Comparison of ENCODE assay signal across 20 mouse cellular contexts in the genomic region with DNA sequence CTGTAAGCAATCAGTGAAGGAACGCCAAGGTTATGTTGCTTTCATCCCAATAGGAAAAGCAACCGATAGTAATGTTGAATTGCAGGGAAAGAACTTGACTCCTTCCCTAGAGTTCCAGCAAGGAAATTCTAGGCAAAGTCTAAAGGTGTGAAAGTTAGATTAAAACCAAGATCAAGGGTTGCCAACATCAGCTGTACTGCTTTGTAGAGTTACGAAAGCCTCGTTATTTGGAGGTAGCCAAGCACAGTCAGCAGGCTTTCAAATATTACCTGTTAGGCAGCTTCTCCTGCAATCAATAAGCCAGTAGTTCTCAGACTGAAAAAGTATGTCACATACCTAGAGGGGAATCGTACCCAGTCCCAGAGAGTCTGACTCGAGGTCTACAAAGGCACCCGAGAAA. TPM values are rescaled to one million over a fixed set of nuclear protein-coding genes. Genes with fewer than 3 reads are reported as not detected.
"Had no signal": no experiment of that assay in that cellular context is flagged by ENCODE, and none has a peak within 500 bp of the region (broad histone marks: within the 10 kb centered on the region; RNA-seq: fewer than 3 reads in every experiment).

No protein-coding gene starts in this region.

- H3K4me1 ChIP-seq: midbrain, embryonic 12.5 days; midbrain, embryonic 15.5 days; neural tube, embryonic 12.5 days; neural tube, embryonic 15.5 days had no signal

- H3K4me3 ChIP-seq: kidney, embryonic 15.5 days; layer of hippocampus, adult 2 months; liver, embryonic 13.5 days; midbrain, embryonic 12.5 days; midbrain, embryonic 15.5 days; neural tube, embryonic 12.5 days; neural tube, embryonic 15.5 days had no signal

- H3K9me3 ChIP-seq: kidney, embryonic 15.5 days; liver, embryonic 13.5 days; midbrain, embryonic 12.5 days; midbrain, embryonic 15.5 days; neural tube, embryonic 12.5 days; neural tube, embryonic 15.5 days had no signal

- H3K27me3 ChIP-seq: kidney, embryonic 15.5 days; liver, embryonic 13.5 days; midbrain, embryonic 12.5 days; midbrain, embryonic 15.5 days; neural tube, embryonic 12.5 days; neural tube, embryonic 15.5 days had no signal

- ATAC-seq: lung, postnatal 0 days; midbrain, embryonic 15.5 days had no signal

- DNase-seq: kidney, postnatal 14 days; layer of hippocampus, adult 9-11 months; liver, embryonic 13.5 days; lung, embryonic 14.5 days; right cerebral cortex, adult 18-20 months; right cerebral cortex, postnatal 14 days; right cerebral cortex, postnatal 4 days; thymus, adult 2 months; thymus, postnatal 14 days; thymus, postnatal 4 days had no signal

- H3K36me3 ChIP-seq: kidney, embryonic 15.5 days; liver, embryonic 13.5 days; midbrain, embryonic 12.5 days; midbrain, embryonic 15.5 days; neural tube, embryonic 12.5 days; neural tube, embryonic 15.5 days had no signal

- H3K4me2 ChIP-seq: kidney, embryonic 15.5 days; liver, embryonic 13.5 days; lung, embryonic 14.5 days; midbrain, embryonic 12.5 days; midbrain, embryonic 15.5 days; neural tube, embryonic 12.5 days; neural tube, embryonic 15.5 days had no signal

- H3K9ac ChIP-seq: kidney, embryonic 15.5 days; liver, embryonic 13.5 days; lung, embryonic 14.5 days; midbrain, embryonic 12.5 days; midbrain, embryonic 15.5 days; neural tube, embryonic 12.5 days; neural tube, embryonic 15.5 days had no signal

- H3K27ac ChIP-seq: kidney, embryonic 15.5 days; layer of hippocampus, adult 2 months; liver, embryonic 13.5 days; macrophage; midbrain, embryonic 12.5 days; midbrain, embryonic 15.5 days; neural tube, embryonic 12.5 days; neural tube, embryonic 15.5 days; stomach, postnatal 0 days had no signal

RNA-seq across cellular contexts. Expression of a gene that starts 58.4 kb away (rescaled TPM):
- polyA plus RNA-seq: lung, embryonic 14.5 days; macrophage; midbrain, embryonic 15.5 days; neural tube, embryonic 15.5 days; stomach, embryonic 14.5 days; stomach, postnatal 0 days had no signal
